Mouse (Mus musculus) bone marrow macrophage, adult 2 months (primary cell): ENCODE measurements around the gene Dennd1a.

Experiments
- CTCF ChIP-seq: IDR thresholded peaks from 2 replicates; pipeline ENCODE4 v1.5.1; 2012; ENCODE audit warnings: low read depth, mild to moderate bottlenecking, low read length, moderate library complexity
- POLR2A ChIP-seq: IDR thresholded peaks from 2 replicates; pipeline ENCODE4 v1.6.1; 2012; ENCODE audit warnings: mild to moderate bottlenecking, low read depth, low read length, borderline replicate concordance

GRCm38 (mm10) chr2:37776016-37776415 lies 511.2 kb downstream of the Dennd1a start, which contains the start of gene Crb2:
- TF ChIP-seq CTCF: no peak
- TF ChIP-seq POLR2A: no peak
